ENCODE assay signal across 7 mouse cellular contexts in genomic region chr2:59746070-59746469, GRCm38 (mm10).
DNase-seq lines count a peak whose midpoint lies in the region; ATAC-seq lines count a peak whose summit lies in the region.

No protein-coding gene starts in this region.

- H3K27ac ChIP-seq in hindbrain, embryonic 13.5 days: no peak overlapping the region
- no peak overlapping the region for H3K27ac ChIP-seq in hindbrain, embryonic 11.5 days (ENCODE audit: low read depth, low read length)
- no peak overlapping the region for H3K27ac ChIP-seq in forebrain, embryonic 14.5 days (ENCODE audit: low read depth, low read length)

- no peaks in the 10 kb centered on the region for H3K36me3 ChIP-seq in hindbrain, embryonic 13.5 days
- H3K36me3 ChIP-seq in hindbrain, embryonic 11.5 days (ENCODE audit: control insufficient read depth, insufficient read depth, low read length): no peaks in the 10 kb centered on the region
- H3K36me3 ChIP-seq in forebrain, embryonic 14.5 days (ENCODE audit: control insufficient read depth, insufficient read depth, low read length): no peaks in the 10 kb centered on the region

- ATAC-seq in hindbrain, embryonic 13.5 days (ENCODE audit: low FRiP score): 0 out of 2 replicates have a peak, but pooled peaks have one; percentile 27
- ATAC-seq in hindbrain, embryonic 11.5 days (ENCODE audit: low FRiP score): no peak
- ATAC-seq in forebrain, embryonic 14.5 days: peak; percentile 5; the same call in 1 of the 2 replicates

- DNase-seq in hindbrain, embryonic 11.5 days (ENCODE audit: low spot score): no peak
- DNase-seq in A20 (ENCODE audit: low read depth, low spot score) (peak; percentile 10), MEL-GATA-1-ER (ENCODE audit: extremely low read depth, low read depth) (peak; percentile 25)
- no peak for DNase-seq in forebrain, embryonic 14.5 days (ENCODE audit: low spot score)
- DNase-seq in gastrocnemius, postnatal 14 days: no peak
- DNase-seq in thymus, postnatal 14 days: no peak

- H3K27me3 ChIP-seq in hindbrain, embryonic 13.5 days: no peaks in the 10 kb centered on the region
- H3K27me3 ChIP-seq in hindbrain, embryonic 11.5 days (ENCODE audit: control insufficient read depth, insufficient read depth, low read length): no peaks in the 10 kb centered on the region
- H3K27me3 ChIP-seq in forebrain, embryonic 14.5 days (replicated peaks; ENCODE audit: control insufficient read depth, insufficient read depth, low read length): no peaks in the 10 kb centered on the region

- no peak overlapping the region for H3K4me2 ChIP-seq in hindbrain, embryonic 13.5 days
- no peak overlapping the region for H3K4me2 ChIP-seq in hindbrain, embryonic 11.5 days (replicated peaks; ENCODE audit: low read depth, low read length)
- no peak overlapping the region for H3K4me2 ChIP-seq in forebrain, embryonic 14.5 days (ENCODE audit: low read length)

- no peaks in the 10 kb centered on the region for H3K4me1 ChIP-seq in hindbrain, embryonic 13.5 days (replicated peaks)
- H3K4me1 ChIP-seq in hindbrain, embryonic 11.5 days (replicated peaks; ENCODE audit: control insufficient read depth, insufficient read depth, low read length): no peaks in the 10 kb centered on the region
- no peaks in the 10 kb centered on the region for H3K4me1 ChIP-seq in forebrain, embryonic 14.5 days (ENCODE audit: control insufficient read depth, insufficient read depth, low read length)

- 88% methylated on average over 9 of the region's 9 CpGs for WGBS in hindbrain, embryonic 13.5 days
- WGBS in hindbrain, embryonic 11.5 days: 86% methylated on average over 9 of the region's 9 CpGs
- 87% methylated on average over 9 of the region's 9 CpGs for WGBS in forebrain, embryonic 14.5 days

- H3K9ac ChIP-seq in hindbrain, embryonic 13.5 days: peak overlapping the region; percentile 13; the same call in 1 of the 2 replicates
- H3K9ac ChIP-seq in hindbrain, embryonic 11.5 days (ENCODE audit: low read depth, low read length): no peak overlapping the region
- H3K9ac ChIP-seq in forebrain, embryonic 14.5 days (ENCODE audit: low read length): no peak overlapping the region

- no peaks in the 10 kb centered on the region for H3K9me3 ChIP-seq in hindbrain, embryonic 13.5 days
- no peaks in the 10 kb centered on the region for H3K9me3 ChIP-seq in hindbrain, embryonic 11.5 days (ENCODE audit: control insufficient read depth, low read length)
- H3K9me3 ChIP-seq in forebrain, embryonic 14.5 days (replicated peaks; ENCODE audit: control insufficient read depth, low read length): no peaks in the 10 kb centered on the region

- intact Hi-C loops in gastrocnemius, postnatal 14 days (cut with DNase I; ENCODE audit: low total_unique reads): loop anchor here (10.0 kb wide), 1 partner anchor 141 kb away; no protein-coding TSS in a partner anchor

- H3K4me3 ChIP-seq in hindbrain, embryonic 13.5 days: no peak overlapping the region
- H3K4me3 ChIP-seq in hindbrain, embryonic 11.5 days (ENCODE audit: low read depth, low read length): no peak overlapping the region
- no peak overlapping the region for H3K4me3 ChIP-seq in forebrain, embryonic 14.5 days (ENCODE audit: low read depth, low read length)

Comparison
In these comparisons a context has a peak if more than half of its experiments do, and no peak if none do; other contexts are left out.
1. DNase-seq: peak in A20 (single experiment) and MEL-GATA-1-ER (single experiment); none in hindbrain, embryonic 11.5 days (single experiment), forebrain, embryonic 14.5 days (single experiment), gastrocnemius, postnatal 14 days (single experiment) and thymus, postnatal 14 days (single experiment).